Mouse (Mus musculus): ENCODE measurements around the gene Frs3.

GRCm38 (mm10) chr17:47736856-47737255 lies 48.0 kb downstream of the Frs3 start, which contains the start of gene Tfeb:
- TF ChIP-seq POLR2A (IDR thresholded peaks at IDR 0.05; ENCODE audit: borderline replicate concordance, extremely low read depth, insufficient read depth, insufficient read length, poor library complexity, severe bottlenecking) (no peak), CTCF (IDR thresholded peaks at IDR 0.05; ENCODE audit: borderline replicate concordance, extremely low read depth, insufficient read depth, insufficient read length) (peak; percentile 93)

Data from brain, embryonic 14.5 days (tissue).